Mouse (Mus musculus) liver, adult 10 weeks (tissue): ENCODE results near the gene Dph2. TPM values are rescaled to one million over a fixed set of nuclear protein-coding genes. Genes with fewer than 3 reads are reported as not detected.

Experiments
- polyA plus RNA-seq: library from polyadenylated mRNA; stranded (reverse); fragments of 350-450 nt; fragmentation: Illumina TruSeq; extraction: RNeasy Lipid Tissue Mini Kit (QIAGEN cat#74804); gene quantifications from one replicate; pipeline ENCODE4 v1.2.3, GENCODE M21; 2014; ENCODE audit warnings: low read depth, low replicate concordance

Gene Dph2
- 1.2 TPM for polyA plus RNA-seq

DNA sequence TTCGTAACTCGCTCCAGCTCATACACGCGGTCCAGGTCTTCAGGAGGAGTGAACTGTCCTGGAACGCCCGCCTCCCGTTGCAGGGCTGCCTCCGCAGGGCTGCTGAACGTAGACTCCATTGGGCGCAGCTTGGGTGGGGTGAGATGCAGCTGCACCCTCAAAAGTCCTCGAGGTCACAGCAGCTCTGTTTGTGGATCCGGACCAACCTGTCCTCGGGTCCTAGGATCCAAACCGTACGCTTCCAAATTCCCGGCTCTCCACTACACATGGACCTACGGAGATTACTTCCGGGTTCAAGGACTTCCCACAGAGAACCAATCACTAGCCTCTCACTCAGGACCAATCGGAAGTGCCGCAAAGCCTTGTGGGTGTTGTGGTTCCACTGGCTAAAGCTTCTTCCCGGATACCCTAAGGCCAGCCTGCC lies at the start of gene Dph2:
TSS of gene Dph2 (minus strand) at position 295 of the 424 bp plus-strand sequence.

DNA sequence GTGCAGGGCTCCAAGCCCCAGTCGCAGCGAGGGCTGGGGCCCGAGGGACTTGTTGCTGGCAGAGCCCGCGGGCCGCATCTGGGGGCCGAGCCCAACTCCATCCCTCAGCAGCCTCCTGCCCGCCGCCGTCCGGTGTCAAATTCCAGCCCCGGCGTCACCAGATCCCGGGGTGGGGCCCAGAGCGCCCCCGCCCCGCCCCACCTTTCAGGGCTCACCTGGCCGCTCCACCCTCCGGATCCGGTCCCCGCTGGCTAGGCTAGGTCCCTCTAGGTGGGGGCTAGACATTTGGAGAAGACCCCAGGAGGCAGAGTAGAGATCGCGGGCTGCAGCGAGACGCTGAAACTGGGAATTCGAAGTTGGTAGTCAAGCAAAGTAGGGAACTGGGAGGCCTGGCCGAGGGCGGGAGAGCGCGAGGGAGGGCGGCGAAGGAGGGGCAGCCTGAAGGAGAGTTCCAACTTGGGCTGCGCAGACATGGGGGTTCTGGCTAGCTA lies 37.6 kb upstream of the Dph2 start, which contains the start of gene Artn:
TSS of gene Artn (minus strand) at position 373 of the 491 bp plus-strand sequence.

DNA sequence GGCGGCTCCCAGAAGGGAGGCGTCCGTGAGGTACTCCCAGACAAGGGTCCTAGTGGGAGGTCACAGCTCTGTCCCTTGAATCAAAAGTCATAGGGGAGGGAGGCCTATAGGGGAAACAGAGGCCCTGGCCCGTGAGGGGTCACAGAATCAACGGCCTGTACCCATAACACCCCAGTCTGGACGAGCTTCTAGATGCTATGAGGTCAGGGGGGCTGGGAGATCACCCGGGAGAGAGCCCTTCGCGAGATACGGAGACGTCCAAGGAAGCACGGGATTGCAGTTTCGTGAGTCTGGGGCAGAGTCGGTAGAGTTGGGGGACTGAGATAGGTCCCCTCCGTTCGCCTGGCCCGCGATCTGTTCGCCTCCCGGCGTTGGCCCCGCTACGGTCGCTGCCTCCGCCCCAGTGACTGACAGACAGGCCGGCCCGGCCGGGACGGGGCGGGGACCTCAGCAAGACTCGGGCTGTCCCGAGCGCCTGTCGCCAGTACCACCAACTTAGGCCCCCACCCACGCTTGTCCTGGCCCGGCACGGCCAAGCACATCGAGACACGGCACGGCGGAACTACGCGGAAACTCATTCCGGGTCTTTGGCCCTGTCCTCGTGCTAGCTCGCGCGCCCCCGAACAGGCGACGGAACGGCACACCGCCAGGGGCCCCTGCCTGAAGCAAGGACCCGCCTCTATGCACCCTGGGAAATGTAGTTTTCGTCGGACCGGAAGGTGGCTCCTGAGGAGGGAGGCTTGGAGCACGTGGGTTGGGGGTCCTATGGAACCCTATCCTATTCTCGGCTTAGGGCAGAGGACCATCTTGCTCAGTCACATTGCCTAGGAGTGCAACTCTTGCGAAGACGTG lies 23.0 kb upstream of the Dph2 start, which contains the start of gene Ipo13:
TSS of gene Ipo13 (minus strand) at position 409 of the 852 bp plus-strand sequence.

DNA sequence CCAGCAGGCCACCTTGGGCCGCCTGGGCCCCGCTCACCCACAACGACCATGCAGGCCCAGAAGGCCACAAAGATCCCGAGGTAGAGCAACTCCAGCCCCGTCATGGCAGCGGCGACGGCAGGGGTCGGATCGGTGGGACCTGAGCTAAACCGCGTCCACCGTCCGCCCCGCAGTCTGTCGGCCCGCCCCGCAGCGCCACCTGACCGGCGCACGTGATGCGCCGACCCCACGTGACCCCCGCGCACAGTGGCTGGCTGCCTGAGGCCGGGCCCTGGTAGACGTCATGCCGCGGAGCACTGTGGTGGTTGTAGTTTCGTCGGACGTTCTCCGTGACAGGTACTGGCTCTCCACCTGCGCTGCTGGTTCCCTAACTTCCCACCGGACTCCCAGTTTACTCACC lies 4.7 kb downstream of the Dph2 start, which contains the start of gene Atp6v0b:
TSS of gene Atp6v0b (minus strand) at position 201 of the 400 bp plus-strand sequence.

DNA sequence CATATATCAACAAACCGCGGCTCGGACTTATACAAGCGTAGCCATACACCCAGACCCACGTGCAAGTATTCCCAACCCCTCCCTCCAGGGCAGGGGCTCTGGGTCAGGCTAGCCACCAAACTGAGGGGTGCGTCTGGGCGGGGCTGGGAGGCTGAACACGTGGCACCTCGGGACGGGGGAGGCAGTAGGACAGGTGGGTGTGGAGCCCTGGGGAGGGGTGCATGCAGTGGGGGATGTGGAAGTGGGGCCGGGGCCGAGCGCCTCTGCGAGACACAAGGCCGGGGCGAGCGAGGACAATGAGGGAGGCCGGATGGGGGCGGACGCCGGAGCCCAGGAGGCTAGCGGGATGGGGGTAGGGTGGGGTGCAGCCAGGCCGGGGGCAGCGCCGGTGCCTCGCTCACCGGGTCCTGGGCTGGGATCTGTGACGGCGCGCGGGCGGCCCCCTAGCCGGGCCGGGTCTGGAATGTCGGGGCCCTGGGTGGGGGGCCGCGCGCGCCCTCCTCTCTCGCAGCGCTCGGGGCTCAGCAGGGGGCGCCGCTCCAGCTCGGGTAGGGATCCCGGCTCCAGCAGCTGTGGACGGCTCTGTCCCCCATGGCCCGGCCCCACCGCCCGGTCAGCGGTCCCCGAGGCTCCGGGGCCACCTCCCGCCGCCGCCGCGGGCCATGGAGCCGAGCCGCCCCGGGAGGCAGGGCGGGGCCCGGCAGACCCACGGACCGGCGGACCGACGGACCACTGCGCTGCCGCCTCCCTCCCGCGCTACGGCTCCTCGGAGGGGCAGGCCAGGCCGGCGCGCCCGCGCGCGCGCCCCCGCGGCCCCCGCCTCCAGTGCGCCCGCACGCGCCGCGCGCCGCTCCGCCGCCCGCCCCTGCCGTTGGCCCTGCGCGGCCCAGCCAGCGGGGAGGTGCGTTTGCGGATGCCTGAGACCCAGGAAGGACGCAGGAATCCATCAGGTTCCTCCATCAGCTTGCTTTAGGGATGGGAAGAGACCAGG lies 8.8 kb downstream of the Dph2 start, which contains the start of gene B4galt2:
TSS of gene B4galt2 (minus strand) at position 787 of the 991 bp plus-strand sequence.

DNA sequence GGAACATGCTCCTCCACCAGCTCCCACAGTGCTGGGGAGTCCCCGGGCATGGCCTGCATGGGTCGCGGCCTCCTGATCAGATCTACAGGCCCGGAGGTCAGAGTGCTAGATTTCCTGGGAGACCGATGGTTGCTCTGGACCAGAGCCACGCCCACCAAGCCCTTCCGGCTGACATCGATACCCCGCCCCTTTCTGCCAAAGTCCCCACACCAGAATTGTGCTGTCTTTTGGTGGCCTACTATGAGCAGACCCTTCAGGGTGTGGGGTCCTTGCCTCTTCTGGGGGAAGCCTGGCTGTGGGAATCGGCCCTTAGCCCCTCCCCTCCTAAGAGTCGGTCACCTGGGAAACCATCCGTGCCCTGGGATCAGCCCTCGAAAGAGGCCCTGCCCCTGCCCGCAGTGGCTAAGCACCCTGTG lies 19.4 kb downstream of the Dph2 start, which contains the start of gene Ccdc24:
TSS of gene Ccdc24 (minus strand) at position 87 of the 416 bp plus-strand sequence.

Other genes starting within 250 kb of the Dph2 start
- 1.2 TPM for gene Dmap1, start 209.8 kb downstream of the Dph2 start, polyA plus RNA-seq
- gene Gm12845, start 167.6 kb downstream of the Dph2 start, polyA plus RNA-seq: not detected
- not detected for gene Klf17, start 126.4 kb downstream of the Dph2 start, polyA plus RNA-seq
- gene Slc6a9, start 57.5 kb downstream of the Dph2 start, polyA plus RNA-seq: 3.1 TPM
- not detected for gene Ccdc24, start 19.5 kb downstream of the Dph2 start, polyA plus RNA-seq
- gene B4galt2, start 8.5 kb downstream of the Dph2 start, polyA plus RNA-seq: not detected
- 37.1 TPM for gene Atp6v0b, start 4.7 kb downstream of the Dph2 start, polyA plus RNA-seq
- gene Ipo13, start 23.0 kb upstream of the Dph2 start, polyA plus RNA-seq: 2.3 TPM
- gene Artn, start 37.7 kb upstream of the Dph2 start, polyA plus RNA-seq: not detected
- 4.3 TPM for gene St3gal3, start 242.9 kb upstream of the Dph2 start, polyA plus RNA-seq